Mouse (Mus musculus): Measurements from ENCODE around the gene 1810037I17Rik. TPM values are rescaled to one million over a fixed set of nuclear protein-coding genes. Genes with fewer than 3 reads are reported as not detected.

Gene 1810037I17Rik
- polyA plus RNA-seq, 1 experiment, result 69.9 TPM

GRCm38 (mm10) chr3:122943387-122943890, 19.4 kb downstream of the 1810037I17Rik start:
- no peaks in the 10 kb centered on the region for H3K27me3 ChIP-seq (ENCODE audit: control insufficient read depth, insufficient read depth, low read length)

DNA sequence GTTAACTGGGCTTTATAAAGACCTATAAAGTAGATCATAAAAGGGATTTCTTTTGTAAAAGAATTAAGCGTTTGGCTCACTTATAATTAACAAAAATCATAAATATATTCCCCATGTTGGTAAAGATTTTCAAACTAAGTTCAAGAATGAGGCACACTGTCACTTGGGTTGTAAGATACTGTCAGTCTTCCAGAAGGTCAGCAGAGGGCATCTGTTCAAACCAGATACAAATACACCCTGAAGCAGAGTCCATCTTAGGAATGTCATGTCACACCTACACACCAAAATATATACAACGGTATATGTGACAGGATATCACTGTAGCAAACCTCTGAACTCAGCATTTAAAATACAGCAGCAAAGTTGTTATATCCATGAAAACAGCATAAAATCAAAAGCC, 26.1 kb downstream of the 1810037I17Rik start:
- no peaks in the 10 kb centered on the region for H3K4me1 ChIP-seq (ENCODE audit: control insufficient read depth, insufficient read depth, low read length)
- DNase-seq, result no peak
- no peak overlapping the region for H3K4me3 ChIP-seq (replicated peaks; ENCODE audit: insufficient read depth, low read depth, low read length)
- H3K27ac ChIP-seq (ENCODE audit: insufficient read depth, low read length), result no peak overlapping the region
- TF ChIP-seq POLR2A (IDR thresholded peaks at IDR 0.05; ENCODE audit: borderline replicate concordance, insufficient read depth, low read length), result no peak
- no peak for TF ChIP-seq CTCF (IDR thresholded peaks at IDR 0.05; ENCODE audit: borderline replicate concordance, insufficient read depth, low read depth, low read length)
- H3K27me3 ChIP-seq (ENCODE audit: control insufficient read depth, insufficient read depth, low read length), result no peaks in the 10 kb centered on the region
- 96% methylated on average over 2 of the region's 2 CpGs for WGBS

More at GRCm38 (mm10) chr3:122943387-122943890, 19.4 kb downstream of the 1810037I17Rik start:
- Histone ChIP-seq H3K4me3 (replicated peaks; ENCODE audit: insufficient read depth, low read depth, low read length) (no peak overlapping the region), H3K4me1 (ENCODE audit: control insufficient read depth, insufficient read depth, low read length) (no peaks in the 10 kb centered on the region), H3K27ac (ENCODE audit: insufficient read depth, low read length) (no peak overlapping the region)
- TF ChIP-seq POLR2A (IDR thresholded peaks at IDR 0.05; ENCODE audit: borderline replicate concordance, insufficient read depth, low read length), result no peak
- TF ChIP-seq CTCF (IDR thresholded peaks at IDR 0.05; ENCODE audit: borderline replicate concordance, insufficient read depth, low read depth, low read length), result no peak
- no peak for DNase-seq
- 86% methylated on average over 6 of the region's 6 CpGs for WGBS

DNA sequence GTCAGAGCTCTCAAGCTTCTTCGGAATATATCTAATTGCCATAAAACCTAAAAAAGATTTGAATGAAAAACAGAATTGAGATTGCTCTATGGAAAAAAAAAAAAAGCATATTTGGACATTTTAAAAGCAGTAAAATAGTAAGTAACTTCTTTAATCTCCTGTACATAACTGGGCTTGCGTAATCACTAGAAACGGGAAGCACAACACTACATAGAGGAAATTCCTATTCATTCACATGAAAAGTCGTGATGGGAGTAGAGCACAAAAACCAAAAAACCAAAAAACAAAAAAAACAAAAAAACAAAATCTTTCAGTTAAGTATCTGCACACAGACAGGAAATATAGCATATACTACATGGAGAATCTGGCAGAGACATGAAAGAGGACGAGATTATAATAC, 40.3 kb downstream of the 1810037I17Rik start:
- H3K4me1 ChIP-seq (ENCODE audit: control insufficient read depth, insufficient read depth, low read length), result no peaks in the 10 kb centered on the region; the same call in 1 of the 2 replicates
- WGBS, result 89% methylated on average over 5 of the region's 5 CpGs
- no peak for DNase-seq
- H3K27ac ChIP-seq (ENCODE audit: insufficient read depth, low read length), result no peak overlapping the region
- no peaks in the 10 kb centered on the region for H3K27me3 ChIP-seq (ENCODE audit: control insufficient read depth, insufficient read depth, low read length)
- TF ChIP-seq POLR2A (IDR thresholded peaks at IDR 0.05; ENCODE audit: borderline replicate concordance, insufficient read depth, low read length) (no peak), CTCF (IDR thresholded peaks at IDR 0.05; ENCODE audit: borderline replicate concordance, insufficient read depth, low read depth, low read length) (no peak)
- H3K4me3 ChIP-seq (replicated peaks; ENCODE audit: insufficient read depth, low read depth, low read length), result no peak overlapping the region

DNA sequence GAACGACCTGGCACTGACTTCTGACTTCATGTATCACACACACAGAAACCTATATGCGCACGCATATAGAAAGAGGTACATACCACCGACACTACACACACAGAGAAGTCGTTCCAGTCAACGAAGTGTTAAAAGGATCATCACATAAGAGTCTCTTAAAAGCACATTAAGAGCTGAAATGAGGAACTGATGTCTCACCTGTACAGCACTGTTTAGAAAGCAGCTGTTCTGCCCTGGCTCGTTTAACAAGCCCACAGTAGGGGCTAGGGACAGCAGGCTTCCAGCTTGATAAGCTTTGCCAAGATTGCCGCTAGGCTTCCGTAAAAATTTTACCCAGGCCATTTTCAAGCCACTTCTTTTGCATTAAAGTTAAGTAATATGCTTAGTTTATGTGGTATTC, 44.4 kb downstream of the 1810037I17Rik start:
- 71% methylated on average over 9 of the region's 9 CpGs for WGBS
- TF ChIP-seq POLR2A (IDR thresholded peaks at IDR 0.05; ENCODE audit: borderline replicate concordance, insufficient read depth, low read length) (no peak), CTCF (IDR thresholded peaks at IDR 0.05; ENCODE audit: borderline replicate concordance, insufficient read depth, low read depth, low read length) (no peak)
- no peak for DNase-seq
- Histone ChIP-seq H3K27ac (ENCODE audit: insufficient read depth, low read length) (no peak overlapping the region), H3K4me3 (replicated peaks; ENCODE audit: insufficient read depth, low read depth, low read length) (no peak overlapping the region), H3K4me1 (ENCODE audit: control insufficient read depth, insufficient read depth, low read length) (no peaks in the 10 kb centered on the region; the same call in 1 of the 2 replicates), H3K27me3 (ENCODE audit: control insufficient read depth, insufficient read depth, low read length) (no peaks in the 10 kb centered on the region)

- WGBS, result 95% methylated on average over 3 of the region's 3 CpGs
Measured at GRCm38 (mm10) chr3:122972126-122972822, 48.3 kb downstream of the 1810037I17Rik start.

GRCm38 (mm10) chr3:122974833-122975232, 50.8 kb downstream of the 1810037I17Rik start:
- DNase-seq, result no peak
- Histone ChIP-seq H3K27ac (ENCODE audit: insufficient read depth, low read length) (no peak overlapping the region), H3K4me3 (replicated peaks; ENCODE audit: insufficient read depth, low read depth, low read length) (no peak overlapping the region), H3K4me1 (ENCODE audit: control insufficient read depth, insufficient read depth, low read length) (0 out of 2 replicates have a peak, but pooled peaks cover 3% of the 10 kb centered on the region), H3K27me3 (ENCODE audit: control insufficient read depth, insufficient read depth, low read length) (no peaks in the 10 kb centered on the region)
- WGBS, result 40% methylated on average over 3 of the region's 3 CpGs
- TF ChIP-seq CTCF (IDR thresholded peaks at IDR 0.05; ENCODE audit: borderline replicate concordance, insufficient read depth, low read depth, low read length), result no peak
- TF ChIP-seq POLR2A (IDR thresholded peaks at IDR 0.05; ENCODE audit: borderline replicate concordance, insufficient read depth, low read length), result no peak

More at GRCm38 (mm10) chr3:122972126-122972822, 48.3 kb downstream of the 1810037I17Rik start:
- Histone ChIP-seq H3K4me3 (replicated peaks; ENCODE audit: insufficient read depth, low read depth, low read length) (no peak overlapping the region), H3K27me3 (ENCODE audit: control insufficient read depth, insufficient read depth, low read length) (no peaks in the 10 kb centered on the region), H3K4me1 (ENCODE audit: control insufficient read depth, insufficient read depth, low read length) (peaks cover 3% of the 10 kb centered on the region; the same call in 1 of the 2 replicates), H3K27ac (ENCODE audit: insufficient read depth, low read length) (no peak overlapping the region)
- no peak for DNase-seq
- TF ChIP-seq CTCF (IDR thresholded peaks at IDR 0.05; ENCODE audit: borderline replicate concordance, insufficient read depth, low read depth, low read length), result no peak
- no peak for TF ChIP-seq POLR2A (IDR thresholded peaks at IDR 0.05; ENCODE audit: borderline replicate concordance, insufficient read depth, low read length)

- WGBS, result 52% methylated on average over 4 of the region's 4 CpGs
- Histone ChIP-seq H3K27me3 (ENCODE audit: control insufficient read depth, insufficient read depth, low read length) (no peaks in the 10 kb centered on the region), H3K4me3 (replicated peaks; ENCODE audit: insufficient read depth, low read depth, low read length) (no peak overlapping the region), H3K27ac (ENCODE audit: insufficient read depth, low read length) (no peak overlapping the region), H3K4me1 (ENCODE audit: control insufficient read depth, insufficient read depth, low read length) (0 out of 2 replicates have a peak, but pooled peaks cover 3% of the 10 kb centered on the region)
- TF ChIP-seq CTCF (IDR thresholded peaks at IDR 0.05; ENCODE audit: borderline replicate concordance, insufficient read depth, low read depth, low read length) (no peak), POLR2A (IDR thresholded peaks at IDR 0.05; ENCODE audit: borderline replicate concordance, insufficient read depth, low read length) (no peak)
- DNase-seq, result no peak
Measured at GRCm38 (mm10) chr3:122975363-122975762, 51.4 kb downstream of the 1810037I17Rik start.

Other genes starting within 250 kb of the 1810037I17Rik start
- gene Pde5a, start 195.3 kb upstream of the 1810037I17Rik start, polyA plus RNA-seq (2012; rRNA removed), result 16.1 and 18.9 TPM in 2 replicates
- gene Fabp2, start 29.1 kb upstream of the 1810037I17Rik start, polyA plus RNA-seq (2012; rRNA removed), result not detected in 2 replicates
- not detected in 2 replicates for gene Gm10959, start 4.8 kb upstream of the 1810037I17Rik start, polyA plus RNA-seq (2012; rRNA removed)
- gene Usp53, start 60.3 kb downstream of the 1810037I17Rik start, polyA plus RNA-seq (2012; rRNA removed), result 15.3 and 18.3 TPM in 2 replicates
- gene Myoz2, start 110.8 kb downstream of the 1810037I17Rik start, polyA plus RNA-seq (2012; rRNA removed), result 0.11 TPM in 1 of 2 replicates, not detected in the other

Data from cerebellum, adult 2 months (tissue).